10 mouse cellular contexts compared by ENCODE assay signal in genomic region chr9:64564315-64564767, GRCm38 (mm10).
A peak's percentile ranks its signal among the peaks of the same experiment; 100 is the strongest.
DNase-seq lines count a peak whose midpoint lies in the region; ATAC-seq lines count a peak whose summit lies in the region.
"Had no signal": no experiment of that assay in that cellular context is flagged by ENCODE, and none has a peak within 500 bp of the region (broad histone marks: within the 10 kb centered on the region; RNA-seq: fewer than 3 reads in every experiment).

No protein-coding gene starts in this region.

- DNase-seq in layer of hippocampus, adult 8-10 months (ENCODE audit: low spot score in 2 of 2): peak; percentile 25 to 30
- no peak for DNase-seq in layer of hippocampus, postnatal 36 days
- peak; percentile 56 for DNase-seq in MN1 (ENCODE audit: low spot score)
- DNase-seq in embryo, embryonic 11 days: no peak
- DNase-seq in heart, postnatal 4 days: no peak
- DNase-seq in cerebellum, adult 18-20 months: no peak
- DNase-seq: gastrocnemius, adult 2 months; kidney, adult 8-10 months had no signal

- ATAC-seq in hematopoietic stem cell, adult 5-6 weeks (replicated peaks in 1 of 2; ENCODE audit: insufficient read depth in 1 of 2, low FRiP score in 2 of 2, low TSS enrichment in 1 of 2, low read depth in 1 of 2, poor library complexity in 2 of 2, severe bottlenecking in 2 of 2): peak; percentile 74 to 76
- peak; percentile 47; the same call in 1 of the 2 replicates for ATAC-seq in monocyte, adult 5-6 weeks (replicated peaks; ENCODE audit: insufficient number of reproducible peaks, low FRiP score, low TSS enrichment, poor library complexity, severe bottlenecking)

Comparison
In these comparisons a context has a peak if more than half of its experiments do, and no peak if none do; other contexts are left out.
1. DNase-seq: peak in layer of hippocampus, adult 8-10 months (2 of 2) and MN1 (single experiment); none in layer of hippocampus, postnatal 36 days (0 of 2), embryo, embryonic 11 days (single experiment), heart, postnatal 4 days (single experiment) and cerebellum, adult 18-20 months (0 of 2).